Mouse (Mus musculus): ENCODE data around the gene Prkch. TPM values are rescaled to one million over a fixed set of nuclear protein-coding genes. Genes with fewer than 3 reads are reported as not detected.

Prkch gene
- total RNA-seq, 2 experiments from 2014 or later: 21.7 to 25.6 TPM

Other genes with a start within 250 kb of the Prkch start
- 1 to 10 TPM; 3.0 to 5.8 TPM for gene Tmem30b, start 38.4 kb upstream of the Prkch start, total RNA-seq (2021)

Data from adrenal gland, postnatal 10 days (tissue).